9 mouse cellular contexts compared by ENCODE assay signal in genomic region chr11:96776068-96776467, GRCm38 (mm10). TPM values are rescaled to one million over a fixed set of nuclear protein-coding genes. Genes with fewer than 3 reads are reported as not detected.
DNase-seq lines count a peak whose midpoint lies in the region; ATAC-seq and TF ChIP-seq lines count a peak whose summit lies in the region.
"Had no signal": no experiment of that assay in that cellular context is flagged by ENCODE, and none has a peak within 500 bp of the region (broad histone marks: within the 10 kb centered on the region; RNA-seq: fewer than 3 reads in every experiment).

No protein-coding gene starts in this region.

- H3K27me3 ChIP-seq in forebrain, embryonic 10.5 days (ENCODE audit: poor library complexity, severe bottlenecking) = no peaks in the 10 kb centered on the region
- no peaks in the 10 kb centered on the region for H3K27me3 ChIP-seq in forebrain, embryonic 11.5 days (ENCODE audit: control insufficient read depth, insufficient read depth, low read length)
- H3K27me3 ChIP-seq in testis, adult 2 months (ENCODE audit: control insufficient read depth, insufficient read depth, low read length) = no peaks in the 10 kb centered on the region
- H3K27me3 ChIP-seq in liver, embryonic 12.5 days (replicated peaks) = no peaks in the 10 kb centered on the region

- no peak for TF ChIP-seq POLR2A in testis, adult 2 months (IDR thresholded peaks at IDR 0.05; ENCODE audit: control insufficient read depth, low read depth, low read length)

- H3K9me3 ChIP-seq in forebrain, embryonic 10.5 days = no peaks in the 10 kb centered on the region
- no peaks in the 10 kb centered on the region for H3K9me3 ChIP-seq in forebrain, embryonic 11.5 days (ENCODE audit: control insufficient read depth, low read length)
- H3K9me3 ChIP-seq in liver, embryonic 12.5 days (replicated peaks) = no peaks in the 10 kb centered on the region

- TF ChIP-seq CTCF in testis, adult 2 months (IDR thresholded peaks at IDR 0.05; ENCODE audit: control insufficient read depth, insufficient read depth, insufficient replicate concordance, low read depth, low read length) = no peak

- H3K4me1 ChIP-seq in forebrain, embryonic 10.5 days = peaks cover 32% of the 10 kb centered on the region
- H3K4me1 ChIP-seq in forebrain, embryonic 11.5 days (replicated peaks; ENCODE audit: control insufficient read depth, insufficient read depth, low read length) = peaks cover 4% of the 10 kb centered on the region; the same call in 1 of the 2 replicates
- peaks cover 6% of the 10 kb centered on the region for H3K4me1 ChIP-seq in testis, adult 2 months (ENCODE audit: control insufficient read depth, insufficient read depth, low read length)
- H3K4me1 ChIP-seq in liver, embryonic 12.5 days = peaks cover 17% of the 10 kb centered on the region

- no peak overlapping the region for H3K27ac ChIP-seq in forebrain, embryonic 10.5 days
- H3K27ac ChIP-seq in forebrain, embryonic 11.5 days (ENCODE audit: low read depth, low read length) = no peak overlapping the region
- H3K27ac ChIP-seq in testis, adult 2 months (ENCODE audit: control insufficient read depth, insufficient read depth, low read depth, low read length) = no peak overlapping the region
- peak overlapping the region; percentile 87; the same call in 1 of the 2 replicates for H3K27ac ChIP-seq in liver, embryonic 12.5 days

- H3K36me3 ChIP-seq in forebrain, embryonic 10.5 days (replicated peaks) = peaks cover 35% of the 10 kb centered on the region
- no peaks in the 10 kb centered on the region; the same call in 1 of the 2 replicates for H3K36me3 ChIP-seq in forebrain, embryonic 11.5 days (ENCODE audit: control insufficient read depth, insufficient read depth, low read length)
- H3K36me3 ChIP-seq in testis, adult 2 months (ENCODE audit: control insufficient read depth, insufficient read depth, low read length) = 0 out of 2 replicates have a peak, but pooled peaks cover 2% of the 10 kb centered on the region
- H3K36me3 ChIP-seq in liver, embryonic 12.5 days = peaks cover 27% of the 10 kb centered on the region

- H3K9ac ChIP-seq in forebrain, embryonic 11.5 days (ENCODE audit: low read length) = no peak overlapping the region
- H3K9ac ChIP-seq in liver, embryonic 12.5 days = peak overlapping the region; percentile 79

- WGBS in forebrain, embryonic 10.5 days = 67% methylated on average over 3 of the region's 3 CpGs
- WGBS in forebrain, embryonic 11.5 days = 52% methylated on average over 3 of the region's 3 CpGs
- 56% methylated on average over 3 of the region's 3 CpGs for WGBS in liver, embryonic 12.5 days (ENCODE audit: insufficient replicate concordance)

- no peak for ATAC-seq in forebrain, embryonic 11.5 days (replicated peaks; ENCODE audit: low FRiP score)
- ATAC-seq in liver, embryonic 12.5 days = no peak
- no peak for ATAC-seq in megakaryocyte progenitor cell, adult 5-6 weeks (replicated peaks; ENCODE audit: poor library complexity)

- H3K4me3 ChIP-seq in forebrain, embryonic 10.5 days = peak overlapping the region; percentile 67; the same call in 1 of the 2 replicates
- H3K4me3 ChIP-seq in forebrain, embryonic 11.5 days (ENCODE audit: low read depth, low read length) = no peak overlapping the region
- peak overlapping the region; percentile 97 for H3K4me3 ChIP-seq in testis, adult 2 months (ENCODE audit: control insufficient read depth, low read depth, low read length)
- peak overlapping the region; percentile 80 for H3K4me3 ChIP-seq in liver, embryonic 12.5 days

- H3K4me2 ChIP-seq in forebrain, embryonic 11.5 days (ENCODE audit: low read depth, low read length, severe bottlenecking) = no peak overlapping the region; the same call in 1 of the 2 replicates
- peak overlapping the region; percentile 90 for H3K4me2 ChIP-seq in liver, embryonic 12.5 days

- no peak for DNase-seq in forebrain, embryonic 10.5 days (ENCODE audit: extremely low spot score, low spot score)
- DNase-seq in forebrain, embryonic 11.5 days (ENCODE audit: low spot score) = no peak
- no peak for DNase-seq in testis, postnatal 14 days (ENCODE audit: low spot score)
- DNase-seq in adrenal gland, adult 18-20 months (ENCODE audit: low spot score in 2 of 2) = no peak
- no peak for DNase-seq in cerebellum, postnatal 25 days
- DNase-seq: cerebellum, adult 11-12 months had no signal

RNA-seq across cellular contexts. Expression of gene Snx11, which starts 1.3 kb away (rescaled TPM):
- polyA plus RNA-seq in forebrain, embryonic 10.5 days (2016; fragmentation: Nextera tagmentation; extraction: Ambion mirVana) = 25.7 and 27.5 TPM in 2 replicates
- polyA plus RNA-seq in forebrain, embryonic 11.5 days (2014; fragmentation: Nextera tagmentation; extraction: Ambion mirVana) = 17.5 and 26.9 TPM in 2 replicates
- polyA plus RNA-seq in testis, adult 2 months (2012; rRNA removed) = 15.2 and 16.8 TPM in 2 replicates
- 14.3 and 14.4 TPM in 2 replicates for polyA plus RNA-seq in liver, embryonic 12.5 days (2016; fragmentation: Nextera tagmentation; extraction: Ambion mirVana)
- 10 to 100 TPM; 29.2 to 33.6 TPM for total RNA-seq in adrenal gland, adult 18-20 months (2021)
- total RNA-seq in megakaryocyte progenitor cell, adult 5-6 weeks (2015) = 8.6 and 9.6 TPM in 2 replicates
- 16.9 and 17.3 TPM in 2 replicates for total RNA-seq in megakaryocyte progenitor cell, adult 5-6 weeks (2017)

RNA-seq across cellular contexts. Expression of gene Cbx1, which starts 12.9 kb away (rescaled TPM):
- 188 and 202 TPM in 2 replicates for polyA plus RNA-seq in forebrain, embryonic 10.5 days (2016; fragmentation: Nextera tagmentation; extraction: Ambion mirVana)
- polyA plus RNA-seq in forebrain, embryonic 11.5 days (2014; fragmentation: Nextera tagmentation; extraction: Ambion mirVana) = 140 and 150 TPM in 2 replicates
- polyA plus RNA-seq in testis, adult 2 months (2012; rRNA removed) = 15.4 and 16.6 TPM in 2 replicates
- 51.6 and 52.4 TPM in 2 replicates for polyA plus RNA-seq in liver, embryonic 12.5 days (2016; fragmentation: Nextera tagmentation; extraction: Ambion mirVana)
- 10 to 100 TPM; 56.6 to 83.6 TPM for total RNA-seq in adrenal gland, adult 18-20 months (2021)
- 61.3 and 70.5 TPM in 2 replicates for total RNA-seq in megakaryocyte progenitor cell, adult 5-6 weeks (2015)
- total RNA-seq in megakaryocyte progenitor cell, adult 5-6 weeks (2017) = 94.4 and 116 TPM in 2 replicates

RNA-seq across cellular contexts. Expression of gene Nfe2l1, which starts 53.7 kb away (rescaled TPM):
- polyA plus RNA-seq in forebrain, embryonic 10.5 days (2016; fragmentation: Nextera tagmentation; extraction: Ambion mirVana) = 64.7 and 66.0 TPM in 2 replicates
- polyA plus RNA-seq in forebrain, embryonic 11.5 days (2014; fragmentation: Nextera tagmentation; extraction: Ambion mirVana) = 38.6 and 42.9 TPM in 2 replicates
- polyA plus RNA-seq in testis, adult 2 months (2012; rRNA removed) = 46.7 and 59.1 TPM in 2 replicates
- 26.7 and 32.4 TPM in 2 replicates for polyA plus RNA-seq in liver, embryonic 12.5 days (2016; fragmentation: Nextera tagmentation; extraction: Ambion mirVana)
- total RNA-seq in adrenal gland, adult 18-20 months (2021) = 100 to 1,000 TPM; 458 to 704 TPM
- total RNA-seq in megakaryocyte progenitor cell, adult 5-6 weeks (2015) = 39.0 and 39.8 TPM in 2 replicates
- total RNA-seq in megakaryocyte progenitor cell, adult 5-6 weeks (2017) = 41.0 and 42.5 TPM in 2 replicates
